Mouse (Mus musculus): ENCODE data around the gene Ppp1r32.

DNA sequence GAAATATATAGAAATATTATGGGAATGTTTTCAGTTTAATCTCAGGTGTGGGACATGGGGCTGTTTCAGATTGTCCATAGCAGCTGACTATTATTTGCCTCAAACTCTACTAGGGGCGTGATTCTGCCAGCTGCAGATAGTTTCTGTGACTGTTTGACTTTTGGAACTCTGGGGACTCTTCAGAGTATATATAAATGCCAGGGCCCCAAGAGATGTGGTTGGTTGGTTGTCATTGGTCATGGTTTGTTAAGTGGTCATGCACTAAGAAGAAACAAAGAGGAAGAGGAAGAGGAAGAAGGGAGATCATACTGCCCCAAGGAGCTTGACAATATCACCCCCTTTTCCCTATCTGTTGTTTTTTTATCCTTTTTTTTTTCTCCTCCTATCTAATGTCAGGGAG, 39.2 kb upstream of the Ppp1r32 start:
- TF ChIP-seq ZC3H11A (IDR thresholded peaks at IDR 0.05; ENCODE audit: borderline replicate concordance, low read depth, low read length): no peak
- TF ChIP-seq MAFK (IDR thresholded peaks at IDR 0.05; ENCODE audit: insufficient read depth, low read depth, low read length): no peak

Measured in ES-E14 (cell line).